ENCODE assay signal across 23 mouse cellular contexts in genomic region chr11:121134600-121134999, GRCm38 (mm10). TPM values are rescaled to one million over a fixed set of nuclear protein-coding genes. Genes with fewer than 3 reads are reported as not detected.
DNase-seq lines count a peak whose midpoint lies in the region; ATAC-seq and TF ChIP-seq lines count a peak whose summit lies in the region.
"Had no signal": no experiment of that assay in that cellular context is flagged by ENCODE, and none has a peak within 500 bp of the region (broad histone marks: within the 10 kb centered on the region; RNA-seq: fewer than 3 reads in every experiment).

No protein-coding gene starts in this region.

- DNase-seq in kidney, postnatal 0 days (ENCODE audit: low spot score) = peak; percentile 42
- no peak for DNase-seq in kidney, adult 8-10 months
- no peak for DNase-seq in lung, postnatal 10 days
- no peak for DNase-seq in cerebellum, postnatal 10 days
- DNase-seq: adrenal gland, adult 2 months; adrenal gland, postnatal 10 days; adrenal gland, postnatal 25 days; cerebellum, adult 11 months; cerebellum, adult 18-20 months; cerebellum, adult 8-10 months; cerebellum, adult 9-11 months; cerebellum, postnatal 25 days; forebrain, postnatal 0 days had no signal

- no peaks in the 10 kb centered on the region for H3K36me3 ChIP-seq in kidney, postnatal 0 days (ENCODE audit: insufficient read depth, low read length)
- no peaks in the 10 kb centered on the region for H3K36me3 ChIP-seq in lung, embryonic 16.5 days (ENCODE audit: control insufficient read depth, insufficient read depth, low read length)
- H3K36me3 ChIP-seq: embryonic facial prominence, embryonic 10.5 days; embryonic facial prominence, embryonic 12.5 days; forebrain, embryonic 15.5 days had no signal

- no peaks in the 10 kb centered on the region for H3K4me1 ChIP-seq in kidney, postnatal 0 days (replicated peaks; ENCODE audit: insufficient read depth, low read length)
- 0 out of 2 replicates have a peak, but pooled peaks cover 4% of the 10 kb centered on the region for H3K4me1 ChIP-seq in lung, embryonic 16.5 days (replicated peaks; ENCODE audit: control insufficient read depth, insufficient read depth, low read length)
- H3K4me1 ChIP-seq: embryonic facial prominence, embryonic 10.5 days; embryonic facial prominence, embryonic 12.5 days; forebrain, embryonic 13.5 days; forebrain, embryonic 15.5 days had no signal

- 19% methylated on average over 1 of the region's 1 CpGs for WGBS in kidney, postnatal 0 days
- WGBS in lung, embryonic 16.5 days = 22% methylated on average over 1 of the region's 1 CpGs

- H3K27ac ChIP-seq in kidney, postnatal 0 days = no peak overlapping the region
- no peak overlapping the region for H3K27ac ChIP-seq in lung, embryonic 16.5 days (ENCODE audit: low read length)
- H3K27ac ChIP-seq: embryonic facial prominence, embryonic 10.5 days; embryonic facial prominence, embryonic 12.5 days; forebrain, embryonic 13.5 days; forebrain, embryonic 15.5 days had no signal

- no peaks in the 10 kb centered on the region for H3K27me3 ChIP-seq in kidney, postnatal 0 days (ENCODE audit: insufficient read depth, low read length)
- no peaks in the 10 kb centered on the region for H3K27me3 ChIP-seq in lung, embryonic 16.5 days (ENCODE audit: control insufficient read depth, insufficient read depth, low read depth, low read length)
- H3K27me3 ChIP-seq: embryonic facial prominence, embryonic 12.5 days; forebrain, embryonic 13.5 days; forebrain, embryonic 15.5 days had no signal

- H3K4me3 ChIP-seq in kidney, postnatal 0 days (replicated peaks; ENCODE audit: low read depth, low read length) = no peak overlapping the region
- H3K4me3 ChIP-seq in lung, embryonic 16.5 days (ENCODE audit: low read length) = no peak overlapping the region
- H3K4me3 ChIP-seq: embryonic facial prominence, embryonic 10.5 days; embryonic facial prominence, embryonic 12.5 days; forebrain, embryonic 13.5 days; forebrain, embryonic 15.5 days had no signal

- no peaks in the 10 kb centered on the region for H3K9me3 ChIP-seq in kidney, postnatal 0 days (replicated peaks; ENCODE audit: low read length)
- H3K9me3 ChIP-seq in lung, embryonic 16.5 days (ENCODE audit: control insufficient read depth, low read length) = no peaks in the 10 kb centered on the region
- H3K9me3 ChIP-seq: embryonic facial prominence, embryonic 10.5 days; embryonic facial prominence, embryonic 12.5 days; forebrain, embryonic 13.5 days; forebrain, embryonic 15.5 days had no signal

- ATAC-seq in kidney, postnatal 0 days (replicated peaks; ENCODE audit: low FRiP score, low read depth) = no peak
- peak; percentile 76 for ATAC-seq in lung, embryonic 16.5 days (ENCODE audit: low read depth)
- ATAC-seq: forebrain, embryonic 13.5 days; forebrain, embryonic 15.5 days; forebrain, postnatal 0 days had no signal

- H3K9ac ChIP-seq in kidney, postnatal 0 days (ENCODE audit: low read depth, low read length) = no peak overlapping the region
- no peak overlapping the region for H3K9ac ChIP-seq in lung, embryonic 16.5 days (ENCODE audit: low read length)
- H3K9ac ChIP-seq: embryonic facial prominence, embryonic 12.5 days; forebrain, embryonic 13.5 days; forebrain, embryonic 15.5 days; forebrain, postnatal 0 days had no signal

- no peak for TF ChIP-seq CTCF in kidney, postnatal 0 days (IDR thresholded peaks at IDR 0.05; ENCODE audit: low read depth)

- H3K4me2 ChIP-seq in kidney, postnatal 0 days (ENCODE audit: low read length) = no peak overlapping the region
- H3K4me2 ChIP-seq in lung, embryonic 16.5 days (ENCODE audit: low read depth, low read length) = no peak overlapping the region
- H3K4me2 ChIP-seq: embryonic facial prominence, embryonic 12.5 days; forebrain, embryonic 13.5 days; forebrain, embryonic 15.5 days had no signal

RNA-seq across cellular contexts. Expression of gene Tex19.1, which starts 11.3 kb away (rescaled TPM):
- 0.13 TPM in 1 of 2 replicates, not detected in the other for polyA plus RNA-seq in kidney, postnatal 0 days (2015; fragmentation: Nextera tagmentation; extraction: Ambion mirVana)
- polyA plus RNA-seq in lung, embryonic 16.5 days (2015; fragmentation: Nextera tagmentation; extraction: Ambion mirVana) = not detected in 2 replicates
- polyA plus RNA-seq: brain, embryonic 14.5 days; cortical plate, adult 2 months; embryonic facial prominence, embryonic 10.5 days; embryonic facial prominence, embryonic 12.5 days; embryonic facial prominence, embryonic 14.5 days; forebrain, embryonic 11.5 days; forebrain, embryonic 13.5 days; forebrain, embryonic 15.5 days; forebrain, postnatal 0 days had no signal

RNA-seq across cellular contexts. Expression of gene Tex19.2, which starts 16.1 kb away (rescaled TPM):
- 0.05 TPM in 1 of 2 replicates, not detected in the other for polyA plus RNA-seq in kidney, postnatal 0 days (2015; fragmentation: Nextera tagmentation; extraction: Ambion mirVana)
- polyA plus RNA-seq in lung, embryonic 16.5 days (2015; fragmentation: Nextera tagmentation; extraction: Ambion mirVana) = not detected in 2 replicates
- polyA plus RNA-seq: adrenal gland, adult 2 months; brain, embryonic 14.5 days; cortical plate, adult 2 months; embryonic facial prominence, embryonic 10.5 days; embryonic facial prominence, embryonic 14.5 days; forebrain, embryonic 11.5 days; forebrain, embryonic 13.5 days; forebrain, embryonic 15.5 days; forebrain, postnatal 0 days had no signal

RNA-seq across cellular contexts. Expression of gene Uts2r, which starts 25.5 kb away (rescaled TPM):
- not detected in 2 replicates for polyA plus RNA-seq in kidney, postnatal 0 days (2015; fragmentation: Nextera tagmentation; extraction: Ambion mirVana)
- polyA plus RNA-seq in lung, embryonic 16.5 days (2015; fragmentation: Nextera tagmentation; extraction: Ambion mirVana) = not detected in 2 replicates
- polyA plus RNA-seq: C2C12; embryonic facial prominence, embryonic 10.5 days; forebrain, embryonic 11.5 days; forebrain, embryonic 15.5 days had no signal

RNA-seq across cellular contexts. Expression of gene Sectm1a, which starts 53.6 kb away (rescaled TPM):
- 0.63 and 0.73 TPM in 2 replicates for polyA plus RNA-seq in kidney, postnatal 0 days (2015; fragmentation: Nextera tagmentation; extraction: Ambion mirVana)
- polyA plus RNA-seq in lung, embryonic 16.5 days (2015; fragmentation: Nextera tagmentation; extraction: Ambion mirVana) = 0.58 TPM in 1 of 2 replicates, not detected in the other
- polyA plus RNA-seq: brain, embryonic 14.5 days; C2C12; cortical plate, adult 2 months; embryonic facial prominence, embryonic 10.5 days; embryonic facial prominence, embryonic 12.5 days; forebrain, embryonic 11.5 days; forebrain, embryonic 13.5 days; forebrain, embryonic 15.5 days; forebrain, postnatal 0 days had no signal
